Comparison of ENCODE assay signal across 10 mouse cellular contexts in the genomic region with DNA sequence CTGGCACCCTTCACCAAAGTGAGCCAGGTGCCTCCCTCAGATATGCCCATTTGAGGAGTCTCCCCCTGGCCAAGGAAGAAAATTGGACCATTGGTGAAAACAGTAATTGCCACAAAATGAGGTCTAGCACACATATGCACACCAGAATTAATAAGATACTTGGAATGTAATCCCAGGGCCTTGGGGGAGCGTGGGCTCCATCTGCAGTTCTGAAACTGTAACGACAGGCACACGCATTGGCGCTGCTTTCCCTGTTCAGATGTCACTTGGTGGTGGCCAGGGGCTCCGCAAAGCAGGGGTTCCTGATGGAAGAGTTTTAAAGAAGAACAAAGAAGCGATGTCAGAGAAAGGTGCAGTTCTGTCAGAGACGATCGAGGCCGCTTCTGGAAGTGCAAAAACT. TPM values are rescaled to one million over a fixed set of nuclear protein-coding genes. Genes with fewer than 3 reads are reported as not detected.
DNase-seq lines count a peak whose midpoint lies in the region; ATAC-seq and TF ChIP-seq lines count a peak whose summit lies in the region.
"Had no signal": no experiment of that assay in that cellular context is flagged by ENCODE, and none has a peak within 500 bp of the region (broad histone marks: within the 10 kb centered on the region; RNA-seq: fewer than 3 reads in every experiment).

No protein-coding gene starts in this region.

- H3K9me3 ChIP-seq in heart, embryonic 12.5 days (replicated peaks) = no peaks in the 10 kb centered on the region
- H3K9me3 ChIP-seq: G1E had no signal

- no peak overlapping the region for H3K4me3 ChIP-seq in cerebellum, adult 2 months (replicated peaks; ENCODE audit: insufficient read depth, low read depth, low read length)
- no peak overlapping the region for H3K4me3 ChIP-seq in lung, adult 2 months (replicated peaks; ENCODE audit: extremely low read depth, low read depth, low read length)
- no peak overlapping the region for H3K4me3 ChIP-seq in left cerebral cortex, adult 2 months
- no peak overlapping the region for H3K4me3 ChIP-seq in heart, embryonic 12.5 days

- 66% methylated on average over 9 of the region's 9 CpGs for WGBS in cerebellum, adult 2 months
- 76% methylated on average over 9 of the region's 9 CpGs for WGBS in lung, adult 2 months
- whole genome bisulfite sequencing in heart, embryonic 12.5 days = 74% methylated on average over 9 of the region's 9 CpGs

- H3K4me2 ChIP-seq in heart, embryonic 12.5 days = no peak overlapping the region

- no peak overlapping the region for H3K27ac ChIP-seq in cerebellum, adult 2 months (ENCODE audit: insufficient read depth, low read length)
- H3K27ac ChIP-seq in left cerebral cortex, adult 2 months = no peak overlapping the region
- no peak overlapping the region for H3K27ac ChIP-seq in heart, embryonic 12.5 days (ENCODE audit: poor library complexity, severe bottlenecking)
- H3K27ac ChIP-seq: macrophage had no signal

- TF ChIP-seq POLR2A in cerebellum, adult 2 months (IDR thresholded peaks at IDR 0.05; ENCODE audit: borderline replicate concordance, insufficient read depth, low read length) = no peak
- no peak for TF ChIP-seq POLR2A in lung, adult 2 months (IDR thresholded peaks at IDR 0.05; ENCODE audit: borderline replicate concordance, extremely low read depth, low read depth, low read length)
- TF ChIP-seq POLR2A in brain, embryonic 14.5 days (IDR thresholded peaks at IDR 0.05; ENCODE audit: borderline replicate concordance, extremely low read depth, insufficient read depth, insufficient read length, poor library complexity, severe bottlenecking) = no peak

- no peak overlapping the region for H3K9ac ChIP-seq in heart, embryonic 12.5 days

- H3K27me3 ChIP-seq in cerebellum, adult 2 months (ENCODE audit: control insufficient read depth, insufficient read depth, low read length) = no peaks in the 10 kb centered on the region
- no peaks in the 10 kb centered on the region for H3K27me3 ChIP-seq in heart, embryonic 12.5 days (replicated peaks)

- no peak for ATAC-seq in heart, embryonic 12.5 days (ENCODE audit: insufficient number of reproducible peaks, low FRiP score)

- intact Hi-C loops in left cerebral cortex, adult 2 months (cut with DNase I) = loop anchor here (2.0 to 5.0 kb wide), 2 partner anchors 128 to 486 kb away; no protein-coding TSS in a partner anchor

- TF ChIP-seq CTCF in cerebellum, adult 2 months (IDR thresholded peaks at IDR 0.05; ENCODE audit: borderline replicate concordance, insufficient read depth, low read depth, low read length) = peak; percentile 72
- peak; percentile 59 for TF ChIP-seq CTCF in lung, adult 2 months (IDR thresholded peaks at IDR 0.05; ENCODE audit: insufficient read depth, low read length)
- TF ChIP-seq CTCF in brain, embryonic 14.5 days (IDR thresholded peaks at IDR 0.05; ENCODE audit: borderline replicate concordance, extremely low read depth, insufficient read depth, insufficient read length) = peak; percentile 70
- TF ChIP-seq CTCF in left cerebral cortex, adult 2 months (IDR thresholded peaks at IDR 0.05) = peak; percentile 79

- H3K4me1 ChIP-seq in cerebellum, adult 2 months (ENCODE audit: control insufficient read depth, insufficient read depth, low read length) = peaks cover 3% of the 10 kb centered on the region; the same call in 1 of the 2 replicates
- H3K4me1 ChIP-seq in lung, adult 2 months (ENCODE audit: control insufficient read depth, insufficient read depth, low read length) = no peaks in the 10 kb centered on the region
- H3K4me1 ChIP-seq in heart, embryonic 12.5 days (replicated peaks) = peaks cover 18% of the 10 kb centered on the region

- DNase-seq in cerebellum, adult 2 months = peak; percentile 33 to 45
- DNase-seq in cerebellum, adult 9-10 months = no peak
- DNase-seq in lung, adult 2 months = no peak
- no peak for DNase-seq in lung, postnatal 4 days
- DNase-seq in brain, embryonic 14.5 days (ENCODE audit: low read depth) = peak; percentile 64
- peak; percentile 37 to 40 for DNase-seq in left cerebral cortex, adult 2 months (ENCODE audit: extremely low spot score in 1 of 2, low spot score in 2 of 2)
- DNase-seq in thymus, postnatal 36 days = peak; percentile 19 to 23

- peaks cover 86% of the 10 kb centered on the region for H3K36me3 ChIP-seq in heart, embryonic 12.5 days

RNA-seq across cellular contexts. Expression of a gene that starts 17.8 kb away (rescaled TPM):
- polyA plus RNA-seq in cerebellum, adult 2 months (2012; rRNA removed) = 20.9 and 25.1 TPM in 2 replicates
- 7.1 and 10.9 TPM in 2 replicates for polyA plus RNA-seq in lung, adult 2 months (2012; rRNA removed)
- polyA plus RNA-seq in brain, embryonic 14.5 days (2012; rRNA removed) = 0.81 and 1.6 TPM in 2 replicates
- 100 to 1,000 TPM; 130 to 132 TPM for total RNA-seq in left cerebral cortex, adult 2 months (2021)
- 3.8 and 3.9 TPM in 2 replicates for polyA plus RNA-seq in heart, embryonic 12.5 days (2016; fragmentation: Nextera tagmentation; extraction: Ambion mirVana)

Comparison
In these comparisons a context has a peak if more than half of its experiments do, and no peak if none do; other contexts are left out.
1. DNase-seq: peak in cerebellum, adult 2 months (2 of 2), brain, embryonic 14.5 days (single experiment), left cerebral cortex, adult 2 months (2 of 2) and thymus, postnatal 36 days (2 of 2); none in cerebellum, adult 9-10 months (single experiment), lung, adult 2 months (single experiment) and lung, postnatal 4 days (0 of 2).
2. Peak in every context shown above with its lines, with median percentiles within 50 percentile points of each other: CTCF ChIP-seq.